Mouse (Mus musculus): Measurements from ENCODE around the gene Gna11. TPM values are rescaled to one million over a fixed set of nuclear protein-coding genes. Genes with fewer than 3 reads are reported as not detected.

The Gna11 gene
- total and polyA plus RNA-seq, 3 experiments, result 46.6 to 68.0 (median 53.5) TPM

GRCm38 (mm10) chr10:81570238-81570800 lies 25.3 kb upstream of the Gna11 start:
- no peak for DNase-seq
- H3K27me3 ChIP-seq (ENCODE audit: control insufficient read depth, insufficient read depth, low read length), result no peaks in the 10 kb centered on the region
- H3K36me3 ChIP-seq (ENCODE audit: control insufficient read depth, insufficient read depth, low read length), result no peaks in the 10 kb centered on the region
- intact Hi-C loops (cut with DNase I), result no loop called here
- H3K9ac ChIP-seq (ENCODE audit: low read depth, low read length), result peak overlapping the region; percentile 68
- no peak for TF ChIP-seq EP300 (IDR thresholded peaks at IDR 0.05; ENCODE audit: insufficient read depth, low read depth, low read length)
- peak overlapping the region; percentile 95 for H3K27ac ChIP-seq
- H3K79me2 ChIP-seq (replicated peaks; ENCODE audit: control insufficient read depth, insufficient read depth, low read length), result no peaks in the 10 kb centered on the region
- WGBS, result 10% methylated on average over 11 of the region's 11 CpGs
- H3K4me3 ChIP-seq, result peak overlapping the region; percentile 68
- H3K4me1 ChIP-seq (ENCODE audit: control insufficient read depth, insufficient read depth, low read length), result peaks cover 6% of the 10 kb centered on the region

DNA sequence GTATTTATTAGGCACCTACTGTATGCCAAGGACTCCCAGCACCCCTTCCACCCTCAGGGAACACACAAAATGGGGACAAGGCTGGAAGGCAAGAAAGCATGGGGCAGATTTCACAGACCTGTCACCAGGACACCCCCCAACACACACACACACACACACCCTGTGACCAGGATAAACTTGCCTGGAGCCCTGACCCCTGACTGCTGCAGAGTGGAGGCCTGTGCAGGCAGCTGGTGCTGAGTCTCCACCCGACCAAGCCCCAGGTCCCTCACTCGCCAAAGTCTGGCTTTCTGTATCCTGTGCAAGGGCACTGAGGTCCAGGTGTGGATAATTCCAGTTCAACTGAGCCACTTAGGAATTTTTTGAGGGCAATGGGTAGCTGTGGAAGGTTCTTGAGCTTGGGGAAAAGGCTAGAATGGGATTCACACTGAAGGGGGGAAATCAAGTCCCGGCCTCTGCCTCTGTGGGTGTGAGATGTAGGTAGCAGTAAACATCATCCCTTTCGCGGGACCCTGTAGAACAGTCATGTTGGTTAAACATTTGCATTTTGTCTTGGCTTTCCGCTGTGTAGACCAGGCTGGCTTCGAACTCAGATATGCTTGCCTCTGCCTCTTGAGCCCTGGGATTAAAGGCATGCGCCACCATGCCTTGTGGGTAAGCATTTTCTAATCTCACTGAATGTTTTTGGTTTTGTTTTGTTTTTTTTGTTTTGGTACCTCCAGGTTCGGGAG lies 24.7 kb upstream of the Gna11 start:
- H3K27ac ChIP-seq, result no peak overlapping the region
- H3K36me3 ChIP-seq (ENCODE audit: control insufficient read depth, insufficient read depth, low read length), result no peaks in the 10 kb centered on the region
- no peak for DNase-seq
- TF ChIP-seq POLR2A (IDR thresholded peaks at IDR 0.05; ENCODE audit: insufficient read depth, low read depth, low read length), result no peak
- no peak for TF ChIP-seq CTCF (IDR thresholded peaks at IDR 0.05)
- TF ChIP-seq EP300 (IDR thresholded peaks at IDR 0.05; ENCODE audit: insufficient read depth, low read depth, low read length), result no peak
- H3K4me1 ChIP-seq (ENCODE audit: control insufficient read depth, insufficient read depth, low read length), result peaks cover 6% of the 10 kb centered on the region
- no peaks in the 10 kb centered on the region for H3K27me3 ChIP-seq (ENCODE audit: control insufficient read depth, insufficient read depth, low read length)
- intact Hi-C loops (cut with DNase I), result no loop called here
- no peak overlapping the region for H3K9ac ChIP-seq (ENCODE audit: low read depth, low read length)
- H3K79me2 ChIP-seq (replicated peaks; ENCODE audit: control insufficient read depth, insufficient read depth, low read length), result no peaks in the 10 kb centered on the region
- WGBS, result 85% methylated on average over 9 of the region's 9 CpGs
- H3K4me3 ChIP-seq, result no peak overlapping the region

- Histone ChIP-seq H3K27me3 (ENCODE audit: control insufficient read depth, insufficient read depth, low read length) (no peaks in the 10 kb centered on the region), H3K4me1 (ENCODE audit: control insufficient read depth, insufficient read depth, low read length) (peaks cover 13% of the 10 kb centered on the region), H3K36me3 (ENCODE audit: control insufficient read depth, insufficient read depth, low read length) (no peaks in the 10 kb centered on the region), H3K9ac (ENCODE audit: low read depth, low read length) (no peak overlapping the region), H3K27ac (no peak overlapping the region; the same call in 1 of the 2 replicates), H3K4me3 (no peak overlapping the region), H3K79me2 (replicated peaks; ENCODE audit: control insufficient read depth, insufficient read depth, low read length) (no peaks in the 10 kb centered on the region)
- 23% methylated on average over 16 of the region's 16 CpGs for WGBS
- DNase-seq, result no peak
- intact Hi-C loops (cut with DNase I), result no loop called here
- no peak for TF ChIP-seq CTCF (IDR thresholded peaks at IDR 0.05)
- no peak for TF ChIP-seq EP300 (IDR thresholded peaks at IDR 0.05; ENCODE audit: insufficient read depth, low read depth, low read length)
- no peak for TF ChIP-seq POLR2A (IDR thresholded peaks at IDR 0.05; ENCODE audit: insufficient read depth, low read depth, low read length)
These were observed 23.6 kb upstream of the Gna11 start for GRCm38 (mm10) chr10:81568381-81569191.

GRCm38 (mm10) chr10:81565257-81566228 lies 20.6 kb upstream of the Gna11 start:
- DNase-seq, result no peak
- no peak overlapping the region for H3K9ac ChIP-seq (ENCODE audit: low read depth, low read length)
- H3K36me3 ChIP-seq (ENCODE audit: control insufficient read depth, insufficient read depth, low read length), result no peaks in the 10 kb centered on the region
- TF ChIP-seq POLR2A (IDR thresholded peaks at IDR 0.05; ENCODE audit: insufficient read depth, low read depth, low read length) (no peak), CTCF (IDR thresholded peaks at IDR 0.05) (no peak), EP300 (IDR thresholded peaks at IDR 0.05; ENCODE audit: insufficient read depth, low read depth, low read length) (no peak)
- no peak overlapping the region for H3K4me3 ChIP-seq
- intact Hi-C loops (cut with DNase I), result loop anchor here (2.0 kb wide), 1 partner anchor 39 kb away; no protein-coding TSS in a partner anchor
- peaks cover 4% of the 10 kb centered on the region; the same call in 1 of the 2 replicates for H3K79me2 ChIP-seq (replicated peaks; ENCODE audit: control insufficient read depth, insufficient read depth, low read length)
- H3K4me1 ChIP-seq (ENCODE audit: control insufficient read depth, insufficient read depth, low read length), result peaks cover 16% of the 10 kb centered on the region
- 68% methylated on average over 20 of the region's 20 CpGs for WGBS
- no peaks in the 10 kb centered on the region for H3K27me3 ChIP-seq (ENCODE audit: control insufficient read depth, insufficient read depth, low read length)
- no peak overlapping the region for H3K27ac ChIP-seq

- Histone ChIP-seq H3K4me3 (no peak overlapping the region), H3K4me1 (ENCODE audit: control insufficient read depth, insufficient read depth, low read length) (peaks cover 16% of the 10 kb centered on the region), H3K79me2 (replicated peaks; ENCODE audit: control insufficient read depth, insufficient read depth, low read length) (peaks cover 4% of the 10 kb centered on the region; the same call in 1 of the 2 replicates), H3K36me3 (ENCODE audit: control insufficient read depth, insufficient read depth, low read length) (no peaks in the 10 kb centered on the region), H3K27me3 (ENCODE audit: control insufficient read depth, insufficient read depth, low read length) (no peaks in the 10 kb centered on the region), H3K27ac (peak overlapping the region; percentile 66), H3K9ac (ENCODE audit: low read depth, low read length) (no peak overlapping the region)
- 58% methylated on average over 10 of the region's 10 CpGs for WGBS
- DNase-seq, result peak in 1 of 2 experiments; percentile 57
- TF ChIP-seq EP300 (IDR thresholded peaks at IDR 0.05; ENCODE audit: insufficient read depth, low read depth, low read length) (no peak), CTCF (IDR thresholded peaks at IDR 0.05) (peak; percentile 73)
- intact Hi-C loops (cut with DNase I), result loop anchor here (2.0 kb wide), 1 partner anchor 40 kb away; no protein-coding TSS in a partner anchor
These were observed 19.7 kb upstream of the Gna11 start for GRCm38 (mm10) chr10:81564734-81565133.

Measured in heart, adult 2 months (tissue).